Mouse (Mus musculus) heart, postnatal 0 days (tissue): ENCODE data around the gene Acot7.

Experiments
- CTCF ChIP-seq: IDR thresholded peaks from 2 replicates; pipeline ENCODE4 v1.5.1; 2016; ENCODE audit warnings: antibody characterized with exemption, control low read depth, low read depth
- EP300 ChIP-seq: IDR thresholded peaks from 2 replicates; pipeline ENCODE4 v1.6.1; 2016; ENCODE audit warnings: antibody characterized with exemption, low read depth

DNA sequence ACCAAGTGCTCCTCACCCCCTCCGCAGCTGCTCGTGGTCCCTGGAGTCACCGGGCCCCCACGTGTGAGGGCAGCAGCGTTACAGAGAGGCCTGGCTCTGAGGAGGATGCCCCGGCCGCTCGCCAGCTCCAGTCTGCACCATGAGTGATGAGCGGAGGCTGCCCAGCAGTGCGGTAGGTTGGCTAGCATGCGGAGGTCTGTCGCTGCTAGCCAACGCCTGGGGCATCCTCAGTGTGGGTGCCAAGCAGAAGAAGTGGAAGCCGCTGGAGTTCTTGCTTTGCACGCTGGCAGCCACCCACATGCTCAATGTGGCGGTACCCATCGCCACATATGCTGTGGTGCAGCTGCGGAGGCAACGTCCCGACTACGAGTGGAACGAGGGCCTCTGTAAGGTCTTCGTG lies 101.1 kb downstream of the Acot7 start:
- TF ChIP-seq CTCF (no peak), EP300 (no peak)
